ENCODE assay signal across 13 mouse cellular contexts in the genomic region with DNA sequence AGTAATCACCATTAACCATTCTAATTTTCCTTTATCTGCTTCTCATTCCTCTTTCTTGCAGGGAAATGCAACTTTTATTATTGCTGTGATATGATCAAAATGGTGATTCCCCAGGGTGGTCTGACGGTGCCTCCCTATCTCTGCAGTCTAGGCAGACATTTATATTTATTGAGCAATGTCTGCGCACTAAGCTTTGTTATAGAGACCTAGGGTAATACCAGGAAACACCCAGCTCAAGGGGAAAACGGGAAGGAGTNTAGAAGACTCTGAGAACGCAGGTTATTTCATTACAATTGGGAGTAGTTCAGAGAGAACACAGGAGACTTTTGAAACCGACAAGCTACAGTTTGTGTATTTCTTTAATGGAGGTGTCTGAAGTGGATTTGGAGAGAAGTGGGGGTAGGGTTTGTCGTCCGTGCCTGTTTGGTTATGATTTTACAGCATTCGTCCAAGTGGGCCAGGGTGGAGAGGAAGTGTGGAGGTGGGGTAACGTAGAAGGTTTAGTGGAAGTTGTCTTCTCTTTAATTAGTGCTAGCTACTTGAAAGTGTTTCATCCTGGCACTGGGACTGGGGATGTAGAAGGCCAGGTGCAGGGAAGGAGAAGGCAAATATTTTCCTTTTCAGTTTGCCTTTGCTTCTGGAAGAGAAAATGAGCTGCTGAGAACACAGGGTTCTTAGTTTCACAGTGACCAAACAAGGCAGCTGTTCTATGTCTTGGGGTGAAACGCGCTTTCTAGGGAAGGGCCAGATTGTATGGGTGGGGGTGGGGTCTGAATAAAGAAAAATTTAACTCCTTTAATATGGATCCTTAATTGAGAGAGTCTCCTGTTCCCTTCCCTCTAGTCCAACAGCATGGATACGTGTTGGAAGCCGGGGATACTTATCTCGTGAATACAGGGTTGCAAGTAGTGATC. TPM values are rescaled to one million over a fixed set of nuclear protein-coding genes. Genes with fewer than 3 reads are reported as not detected.
DNase-seq lines count a peak whose midpoint lies in the region; ATAC-seq and TF ChIP-seq lines count a peak whose summit lies in the region.
"Had no signal": no experiment of that assay in that cellular context is flagged by ENCODE, and none has a peak within 500 bp of the region (broad histone marks: within the 10 kb centered on the region; RNA-seq: fewer than 3 reads in every experiment).

No protein-coding gene starts in this region.

- TF ChIP-seq CTCF in testis, adult 2 months (IDR thresholded peaks at IDR 0.05; ENCODE audit: control insufficient read depth, insufficient read depth, insufficient replicate concordance, low read depth, low read length), result no peak
- no peak for TF ChIP-seq CTCF in lung, postnatal 0 days (IDR thresholded peaks at IDR 0.05)
- no peak for TF ChIP-seq CTCF in stomach, postnatal 0 days (IDR thresholded peaks at IDR 0.05; ENCODE audit: low read depth)

- H3K4me1 ChIP-seq in heart, embryonic 13.5 days, result peaks cover 18% of the 10 kb centered on the region
- no peaks in the 10 kb centered on the region for H3K4me1 ChIP-seq in testis, adult 2 months (ENCODE audit: control insufficient read depth, insufficient read depth, low read length)
- no peaks in the 10 kb centered on the region for H3K4me1 ChIP-seq in lung, postnatal 0 days (ENCODE audit: insufficient read depth, low read depth, low read length)
- H3K4me1 ChIP-seq in stomach, postnatal 0 days (replicated peaks; ENCODE audit: control insufficient read depth, insufficient read depth), result no peaks in the 10 kb centered on the region
- H3K4me1 ChIP-seq: hindbrain, embryonic 13.5 days; neural tube, embryonic 12.5 days had no signal

- WGBS in heart, embryonic 13.5 days, result 54% methylated on average over 14 of the region's 14 CpGs
- WGBS in lung, postnatal 0 days, result 28% methylated on average over 14 of the region's 14 CpGs
- WGBS in stomach, postnatal 0 days, result 31% methylated on average over 14 of the region's 14 CpGs

- H3K27ac ChIP-seq in heart, embryonic 13.5 days (replicated peaks), result peak overlapping the region; percentile 50; the same call in 1 of the 2 replicates
- 0 out of 2 replicates have a peak overlapping the region, but pooled peaks have one; percentile 13 for H3K27ac ChIP-seq in testis, adult 2 months (ENCODE audit: control insufficient read depth, insufficient read depth, low read depth, low read length)
- H3K27ac ChIP-seq in lung, postnatal 0 days (ENCODE audit: low read length), result peak overlapping the region; percentile 74
- H3K27ac ChIP-seq in stomach, postnatal 0 days (replicated peaks), result peak overlapping the region; percentile 63
- H3K27ac ChIP-seq: hindbrain, embryonic 13.5 days; neural tube, embryonic 12.5 days had no signal

- no peak overlapping the region for H3K9ac ChIP-seq in heart, embryonic 13.5 days
- no peak overlapping the region for H3K9ac ChIP-seq in lung, postnatal 0 days (replicated peaks; ENCODE audit: low read depth)
- H3K9ac ChIP-seq in stomach, postnatal 0 days (ENCODE audit: low read length), result no peak overlapping the region
- H3K9ac ChIP-seq: hindbrain, embryonic 13.5 days; neural tube, embryonic 12.5 days had no signal

- ATAC-seq in heart, embryonic 13.5 days (ENCODE audit: extremely low read depth, insufficient number of reproducible peaks, low FRiP score, low TSS enrichment), result no peak
- peak; percentile 71 for ATAC-seq in lung, postnatal 0 days
- peak; percentile 56; the same call in 1 of the 2 replicates for ATAC-seq in stomach, postnatal 0 days (ENCODE audit: low FRiP score, low TSS enrichment)

- DNase-seq in heart, postnatal 25 days (ENCODE audit: low spot score), result no peak
- DNase-seq in testis, postnatal 10 days (ENCODE audit: low spot score), result no peak
- peak; percentile 34 for DNase-seq in lung, postnatal 0 days (ENCODE audit: low spot score)
- no peak for DNase-seq in stomach, postnatal 0 days (ENCODE audit: low spot score)
- DNase-seq in spleen, adult 12 weeks (ENCODE audit: low spot score), result no peak
- no peak for DNase-seq in right cerebral cortex, postnatal 25 days
- DNase-seq: cerebellum, postnatal 36 days had no signal

- 0 out of 2 replicates have a peak, but pooled peaks cover 4% of the 10 kb centered on the region for H3K36me3 ChIP-seq in heart, embryonic 13.5 days
- H3K36me3 ChIP-seq in testis, adult 2 months (ENCODE audit: control insufficient read depth, insufficient read depth, low read length), result no peaks in the 10 kb centered on the region
- no peaks in the 10 kb centered on the region for H3K36me3 ChIP-seq in lung, postnatal 0 days (ENCODE audit: insufficient read depth, low read length)
- H3K36me3 ChIP-seq in stomach, postnatal 0 days (ENCODE audit: control insufficient read depth, insufficient read depth, low read length), result no peaks in the 10 kb centered on the region
- H3K36me3 ChIP-seq: hindbrain, embryonic 13.5 days; neural tube, embryonic 12.5 days had no signal

- peak overlapping the region; percentile 27; the same call in 1 of the 2 replicates for H3K4me2 ChIP-seq in heart, embryonic 13.5 days
- H3K4me2 ChIP-seq in lung, postnatal 0 days (replicated peaks; ENCODE audit: low read depth, low read length), result peak overlapping the region; percentile 34; the same call in 1 of the 2 replicates
- H3K4me2 ChIP-seq in stomach, postnatal 0 days (replicated peaks; ENCODE audit: low read depth), result peak overlapping the region; percentile 25; the same call in 1 of the 2 replicates
- H3K4me2 ChIP-seq: hindbrain, embryonic 13.5 days; neural tube, embryonic 12.5 days had no signal

- TF ChIP-seq EP300 in lung, postnatal 0 days (IDR thresholded peaks at IDR 0.05), result no peak
- TF ChIP-seq EP300 in stomach, postnatal 0 days (optimal IDR thresholded peaks at IDR 0.05), result no peak

- no peaks in the 10 kb centered on the region for H3K27me3 ChIP-seq in heart, embryonic 13.5 days (replicated peaks)
- no peaks in the 10 kb centered on the region for H3K27me3 ChIP-seq in testis, adult 2 months (ENCODE audit: control insufficient read depth, insufficient read depth, low read length)
- H3K27me3 ChIP-seq in lung, postnatal 0 days (replicated peaks; ENCODE audit: insufficient read depth, low read length), result no peaks in the 10 kb centered on the region
- no peaks in the 10 kb centered on the region for H3K27me3 ChIP-seq in stomach, postnatal 0 days (ENCODE audit: control insufficient read depth, insufficient read depth, low read length)
- H3K27me3 ChIP-seq: hindbrain, embryonic 13.5 days; neural tube, embryonic 12.5 days had no signal

- TF ChIP-seq POLR2A in testis, adult 2 months (IDR thresholded peaks at IDR 0.05; ENCODE audit: control insufficient read depth, low read depth, low read length), result no peak

- intact Hi-C loops in heart, postnatal 25 days (cut with DNase I), result no loop called here

- no peak overlapping the region for H3K4me3 ChIP-seq in heart, embryonic 13.5 days
- H3K4me3 ChIP-seq in testis, adult 2 months (ENCODE audit: control insufficient read depth, low read depth, low read length), result no peak overlapping the region
- H3K4me3 ChIP-seq in lung, postnatal 0 days (ENCODE audit: low read depth, low read length), result no peak overlapping the region
- no peak overlapping the region for H3K4me3 ChIP-seq in stomach, postnatal 0 days (ENCODE audit: low read depth, low read length)
- H3K4me3 ChIP-seq: erythroblast, embryonic 14.5 days; hindbrain, embryonic 13.5 days; neural tube, embryonic 12.5 days had no signal

- H3K9me3 ChIP-seq in heart, embryonic 13.5 days, result no peaks in the 10 kb centered on the region
- H3K9me3 ChIP-seq in lung, postnatal 0 days (ENCODE audit: low read length), result no peaks in the 10 kb centered on the region
- no peaks in the 10 kb centered on the region for H3K9me3 ChIP-seq in stomach, postnatal 0 days (ENCODE audit: control insufficient read depth, low read length)
- H3K9me3 ChIP-seq: hindbrain, embryonic 13.5 days; neural tube, embryonic 12.5 days had no signal

RNA-seq across cellular contexts. Expression of a gene that starts 7.6 kb away (rescaled TPM):
- polyA plus RNA-seq in heart, embryonic 13.5 days (2015; fragmentation: Nextera tagmentation; extraction: Ambion mirVana), result 15.0 and 15.3 TPM in 2 replicates
- total RNA-seq in heart, postnatal 25 days (2021), result 1 to 10 TPM; 6.3 to 6.6 TPM
- polyA plus RNA-seq in testis, adult 2 months (2012; rRNA removed), result 5.7 and 6.8 TPM in 2 replicates
- 27.0 and 30.9 TPM in 2 replicates for polyA plus RNA-seq in lung, postnatal 0 days (2015; fragmentation: Nextera tagmentation; extraction: Ambion mirVana)
- 14.8 and 17.6 TPM in 2 replicates for polyA plus RNA-seq in stomach, postnatal 0 days (2015; fragmentation: Nextera tagmentation; extraction: Ambion mirVana)

RNA-seq across cellular contexts. Expression of a gene that starts 14.5 kb away (rescaled TPM):
- 0.70 and 0.79 TPM in 2 replicates for polyA plus RNA-seq in heart, embryonic 13.5 days (2015; fragmentation: Nextera tagmentation; extraction: Ambion mirVana)
- 1 to 10 TPM in 1 of 2 experiments, not detected in 1; 2.3 TPM for total RNA-seq in heart, postnatal 25 days (2021)
- polyA plus RNA-seq in testis, adult 2 months (2012; rRNA removed), result not detected in 2 replicates
- 0.74 TPM in 1 of 2 replicates, not detected in the other for polyA plus RNA-seq in lung, postnatal 0 days (2015; fragmentation: Nextera tagmentation; extraction: Ambion mirVana)
- 1.3 and 1.4 TPM in 2 replicates for polyA plus RNA-seq in stomach, postnatal 0 days (2015; fragmentation: Nextera tagmentation; extraction: Ambion mirVana)
- total RNA-seq: layer of hippocampus, postnatal 25 days had no signal
- polyA plus RNA-seq: erythroblast, embryonic 14.5 days had no signal

Comparison
In these comparisons a context has a peak if more than half of its experiments do, and no peak if none do; other contexts are left out.
1. H3K27ac ChIP-seq: peak in every context shown above with its lines; median percentile 74 in lung, postnatal 0 days; 63 in stomach, postnatal 0 days; 50 in heart, embryonic 13.5 days; 13 in testis, adult 2 months.